8 mouse cellular contexts compared by ENCODE assay signal in genomic region chr9:35038922-35039586, GRCm38 (mm10).
DNase-seq lines count a peak whose midpoint lies in the region; ATAC-seq lines count a peak whose summit lies in the region.

No protein-coding gene starts in this region.

- DNase-seq in forebrain, embryonic 14.5 days (ENCODE audit: low spot score), result peak; percentile 47
- DNase-seq in adrenal gland, adult 8-10 months, result peak; percentile 74
- DNase-seq in thymus, adult 18-20 months, result no peak
- DNase-seq in frontal cortex, postnatal 25 days (ENCODE audit: low spot score in 2 of 2), result no peak
- DNase-seq in spleen, adult 18-20 months, result no peak

- peak overlapping the region; percentile 21; the same call in 1 of the 2 replicates for H3K27ac ChIP-seq in forebrain, embryonic 14.5 days (ENCODE audit: low read depth, low read length)
- no peak overlapping the region for H3K27ac ChIP-seq in forebrain, embryonic 12.5 days
- H3K27ac ChIP-seq in heart, embryonic 16.5 days (ENCODE audit: low read length), result peak overlapping the region; percentile 85
- peak overlapping the region; percentile 37; the same call in 1 of the 2 replicates for H3K27ac ChIP-seq in liver, embryonic 12.5 days

- H3K9me3 ChIP-seq in forebrain, embryonic 14.5 days (replicated peaks; ENCODE audit: control insufficient read depth, low read length), result no peaks in the 10 kb centered on the region; the same call in 1 of the 2 replicates
- no peaks in the 10 kb centered on the region for H3K9me3 ChIP-seq in forebrain, embryonic 12.5 days
- peaks cover 8% of the 10 kb centered on the region for H3K9me3 ChIP-seq in heart, embryonic 16.5 days (replicated peaks; ENCODE audit: control insufficient read depth, low read length)
- no peaks in the 10 kb centered on the region for H3K9me3 ChIP-seq in liver, embryonic 12.5 days (replicated peaks)

- ATAC-seq in forebrain, embryonic 14.5 days, result peak; percentile 40; the same call in 1 of the 2 replicates
- ATAC-seq in forebrain, embryonic 12.5 days (ENCODE audit: low FRiP score), result no peak
- ATAC-seq in heart, embryonic 16.5 days (replicated peaks; ENCODE audit: extremely low read depth, insufficient read depth, low FRiP score), result peak; percentile 83
- ATAC-seq in liver, embryonic 12.5 days, result no peak

- WGBS in forebrain, embryonic 14.5 days, result 49% methylated on average over 7 of the region's 7 CpGs
- 73% methylated on average over 7 of the region's 7 CpGs for WGBS in forebrain, embryonic 12.5 days
- 23% methylated on average over 7 of the region's 7 CpGs for WGBS in heart, embryonic 16.5 days
- WGBS in liver, embryonic 12.5 days (ENCODE audit: insufficient replicate concordance), result 47% methylated on average over 7 of the region's 7 CpGs

- peaks cover 6% of the 10 kb centered on the region for H3K4me1 ChIP-seq in forebrain, embryonic 14.5 days (ENCODE audit: control insufficient read depth, insufficient read depth, low read length)
- H3K4me1 ChIP-seq in forebrain, embryonic 12.5 days, result peaks cover 14% of the 10 kb centered on the region
- peaks cover 44% of the 10 kb centered on the region for H3K4me1 ChIP-seq in heart, embryonic 16.5 days (ENCODE audit: control insufficient read depth, insufficient read depth, low read length)
- H3K4me1 ChIP-seq in liver, embryonic 12.5 days, result peaks cover 26% of the 10 kb centered on the region

- no peaks in the 10 kb centered on the region for H3K36me3 ChIP-seq in forebrain, embryonic 14.5 days (ENCODE audit: control insufficient read depth, insufficient read depth, low read length)
- no peaks in the 10 kb centered on the region for H3K36me3 ChIP-seq in forebrain, embryonic 12.5 days (replicated peaks)
- no peaks in the 10 kb centered on the region for H3K36me3 ChIP-seq in heart, embryonic 16.5 days (ENCODE audit: control insufficient read depth, insufficient read depth)
- H3K36me3 ChIP-seq in liver, embryonic 12.5 days, result peaks cover 3% of the 10 kb centered on the region; the same call in 1 of the 2 replicates

- H3K4me3 ChIP-seq in forebrain, embryonic 14.5 days (ENCODE audit: low read depth, low read length), result no peak overlapping the region
- H3K4me3 ChIP-seq in forebrain, embryonic 12.5 days (replicated peaks), result no peak overlapping the region
- no peak overlapping the region for H3K4me3 ChIP-seq in heart, embryonic 16.5 days (ENCODE audit: low read length)
- no peak overlapping the region for H3K4me3 ChIP-seq in liver, embryonic 12.5 days

- H3K9ac ChIP-seq in forebrain, embryonic 14.5 days (ENCODE audit: low read length), result no peak overlapping the region
- no peak overlapping the region for H3K9ac ChIP-seq in forebrain, embryonic 12.5 days
- peak overlapping the region; percentile 3; the same call in 1 of the 2 replicates for H3K9ac ChIP-seq in heart, embryonic 16.5 days (ENCODE audit: low read length)
- H3K9ac ChIP-seq in liver, embryonic 12.5 days, result no peak overlapping the region

- no peak overlapping the region for H3K4me2 ChIP-seq in forebrain, embryonic 14.5 days (ENCODE audit: low read length)
- no peak overlapping the region for H3K4me2 ChIP-seq in forebrain, embryonic 12.5 days
- H3K4me2 ChIP-seq in heart, embryonic 16.5 days (ENCODE audit: low read depth, low read length), result peak overlapping the region; percentile 18; the same call in 1 of the 2 replicates
- no peak overlapping the region for H3K4me2 ChIP-seq in liver, embryonic 12.5 days

- H3K27me3 ChIP-seq in forebrain, embryonic 14.5 days (replicated peaks; ENCODE audit: control insufficient read depth, insufficient read depth, low read length), result no peaks in the 10 kb centered on the region
- no peaks in the 10 kb centered on the region for H3K27me3 ChIP-seq in forebrain, embryonic 12.5 days
- H3K27me3 ChIP-seq in heart, embryonic 16.5 days (ENCODE audit: control insufficient read depth, insufficient read depth, low read length), result no peaks in the 10 kb centered on the region
- peaks cover 18% of the 10 kb centered on the region for H3K27me3 ChIP-seq in liver, embryonic 12.5 days (replicated peaks)

Comparison
In these comparisons a context has a peak if more than half of its experiments do, and no peak if none do; other contexts are left out.
1. ATAC-seq: peak in forebrain, embryonic 14.5 days (single experiment) and heart, embryonic 16.5 days (single experiment); none in forebrain, embryonic 12.5 days (single experiment) and liver, embryonic 12.5 days (single experiment).
2. DNase-seq: peak in forebrain, embryonic 14.5 days (single experiment) and adrenal gland, adult 8-10 months (single experiment); none in thymus, adult 18-20 months (0 of 2), frontal cortex, postnatal 25 days (0 of 2) and spleen, adult 18-20 months (0 of 2).